Mouse (Mus musculus): ENCODE measurements around the gene Arhgap28.

Arhgap28 gene

DNA sequence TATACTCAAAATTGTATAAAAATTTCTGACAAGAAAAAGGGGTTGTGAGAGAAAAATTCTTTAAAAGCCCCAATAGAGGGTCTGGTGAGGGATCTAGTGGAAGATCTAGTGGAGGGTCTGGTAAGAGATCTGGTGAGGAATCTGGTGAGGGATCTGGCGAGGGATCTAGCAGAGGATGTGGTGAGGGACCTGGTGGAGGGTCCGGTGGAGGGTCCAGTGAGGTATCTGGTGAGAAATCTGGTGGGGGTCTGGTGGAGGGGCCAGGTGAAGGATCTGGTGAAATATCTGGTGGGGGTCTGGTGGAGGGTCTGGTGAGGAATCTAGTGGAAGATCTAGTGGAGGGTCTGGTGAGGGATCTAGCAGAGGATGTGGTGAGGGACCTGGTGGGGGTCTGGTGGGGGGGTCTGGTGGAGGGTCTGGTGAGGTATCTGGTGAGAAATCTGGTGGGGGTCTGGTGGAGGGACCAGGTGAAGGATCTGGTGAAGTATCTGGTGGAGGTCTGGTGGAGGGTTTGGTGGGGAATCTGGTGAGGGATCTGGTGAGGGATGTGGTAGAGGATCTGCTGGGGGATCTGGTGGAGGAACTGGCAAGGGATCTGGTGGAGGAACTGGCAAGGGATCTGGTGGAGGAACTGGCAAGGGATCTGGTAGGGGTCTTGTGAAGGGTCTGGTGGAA, 10.4 kb downstream of the Arhgap28 start:
- no peak for DNase-seq (ENCODE audit: extremely low spot score, low spot score)

- no peak for DNase-seq (ENCODE audit: extremely low spot score, low spot score)
These were observed 14.2 kb downstream of the Arhgap28 start for GRCm38 (mm10) chr17:67989716-67990115.

- DNase-seq (ENCODE audit: extremely low spot score, low spot score) = peak; percentile 52
These were observed 14.8 kb downstream of the Arhgap28 start for GRCm38 (mm10) chr17:67988920-67989621.

- no peak for DNase-seq (ENCODE audit: extremely low spot score, low spot score)
These were observed 18.4 kb downstream of the Arhgap28 start for GRCm38 (mm10) chr17:67985532-67985931.

GRCm38 (mm10) chr17:67980573-67980972, 23.3 kb downstream of the Arhgap28 start:
- no peak for DNase-seq (ENCODE audit: extremely low spot score, low spot score)

GRCm38 (mm10) chr17:67979248-67979647, 24.7 kb downstream of the Arhgap28 start:
- no peak for DNase-seq (ENCODE audit: extremely low spot score, low spot score)

DNA sequence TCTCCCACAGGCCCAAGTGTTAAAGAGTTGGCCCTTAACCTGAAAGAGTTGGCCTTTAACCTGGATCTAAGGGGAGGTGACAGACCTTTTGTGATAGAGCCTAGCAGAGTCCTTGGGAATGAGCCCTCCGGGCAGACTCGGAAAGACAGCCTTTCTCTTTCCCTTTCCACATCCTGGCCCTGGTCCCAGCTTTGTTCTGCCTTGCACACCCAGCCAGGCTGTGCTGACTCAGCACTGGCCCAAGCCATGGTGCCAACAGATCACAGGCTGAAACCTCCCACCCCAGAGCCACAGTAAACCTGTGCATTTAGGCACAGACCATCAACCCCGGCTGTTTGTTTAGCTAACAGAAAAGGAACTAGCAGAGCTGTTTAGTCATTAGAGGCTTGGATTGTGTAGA, 25.1 kb downstream of the Arhgap28 start:
- DNase-seq (ENCODE audit: extremely low spot score, low spot score) = no peak

DNA sequence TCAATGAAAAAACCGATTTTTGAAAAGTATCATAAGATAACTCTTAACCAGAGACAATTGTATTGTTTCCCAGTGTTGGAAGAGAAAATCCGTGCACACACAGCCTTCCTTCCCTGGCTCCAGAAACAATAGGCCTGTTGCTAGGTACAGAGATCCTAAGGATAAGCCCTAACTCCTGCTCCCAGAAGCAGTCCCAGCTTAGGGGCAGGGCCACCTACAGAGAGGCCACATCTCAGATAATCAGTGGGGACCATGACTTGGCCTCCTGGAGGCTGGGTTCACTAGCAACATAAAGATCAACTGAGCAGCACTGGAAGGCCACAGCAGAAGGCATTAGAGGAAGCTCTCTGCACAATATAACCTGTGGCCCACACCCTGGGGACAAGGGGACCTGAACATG, 27.5 kb downstream of the Arhgap28 start:
- DNase-seq (ENCODE audit: extremely low spot score, low spot score) = no peak

GRCm38 (mm10) chr17:67976027-67976426, 27.9 kb downstream of the Arhgap28 start:
- DNase-seq (ENCODE audit: extremely low spot score, low spot score) = no peak

DNA sequence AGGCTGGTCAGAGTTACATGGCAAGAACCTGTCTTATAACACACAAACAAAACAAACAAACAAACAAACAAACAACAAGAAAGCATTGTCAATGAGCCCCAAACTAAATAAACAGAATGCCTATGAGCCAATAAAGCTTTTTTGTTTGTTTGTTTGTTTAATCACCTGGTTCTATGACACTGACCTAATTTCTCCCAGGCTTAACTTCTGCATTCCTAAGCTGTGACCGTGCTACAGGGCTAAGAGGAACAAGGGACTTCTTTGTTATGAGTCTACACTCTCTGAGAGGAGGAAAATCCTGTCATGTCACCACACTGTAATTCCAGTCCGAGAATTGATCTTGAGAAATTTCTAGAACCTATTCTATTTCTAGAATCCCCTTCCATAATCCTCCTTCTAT, 29.2 kb downstream of the Arhgap28 start:
- no peak for DNase-seq (ENCODE audit: extremely low spot score, low spot score)

DNA sequence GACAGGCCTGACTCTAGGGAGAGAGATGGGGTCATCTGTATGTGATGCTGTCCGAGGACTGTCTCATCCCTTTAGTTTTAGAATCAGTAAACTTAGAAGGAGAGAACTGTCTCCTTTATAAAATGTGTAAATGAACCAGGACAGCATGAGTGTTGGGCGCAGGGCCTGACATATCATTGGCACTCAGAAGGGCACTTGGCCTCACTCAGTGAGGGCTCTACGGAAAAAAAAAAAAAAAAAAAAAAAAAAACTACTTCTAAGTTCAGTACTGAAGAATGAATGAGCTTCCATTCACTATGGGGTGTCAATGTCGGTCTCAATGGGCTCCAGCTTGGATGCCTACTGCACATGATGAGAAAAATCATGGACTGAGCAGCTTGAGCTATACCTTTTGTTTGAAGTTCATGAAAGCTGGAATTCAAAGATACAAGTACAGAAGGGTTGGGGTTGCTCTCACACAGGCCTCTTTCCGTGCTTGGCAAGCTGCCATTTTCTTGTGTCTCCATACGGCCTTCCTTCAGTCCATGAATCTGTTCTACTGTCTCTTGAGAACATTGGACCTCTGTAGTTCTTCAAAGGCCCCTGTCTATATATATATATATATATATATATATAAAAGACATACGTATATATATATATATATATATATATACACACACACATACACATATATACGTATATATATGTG, 36.9 kb downstream of the Arhgap28 start:
- no peak for DNase-seq (ENCODE audit: extremely low spot score, low spot score)

DNA sequence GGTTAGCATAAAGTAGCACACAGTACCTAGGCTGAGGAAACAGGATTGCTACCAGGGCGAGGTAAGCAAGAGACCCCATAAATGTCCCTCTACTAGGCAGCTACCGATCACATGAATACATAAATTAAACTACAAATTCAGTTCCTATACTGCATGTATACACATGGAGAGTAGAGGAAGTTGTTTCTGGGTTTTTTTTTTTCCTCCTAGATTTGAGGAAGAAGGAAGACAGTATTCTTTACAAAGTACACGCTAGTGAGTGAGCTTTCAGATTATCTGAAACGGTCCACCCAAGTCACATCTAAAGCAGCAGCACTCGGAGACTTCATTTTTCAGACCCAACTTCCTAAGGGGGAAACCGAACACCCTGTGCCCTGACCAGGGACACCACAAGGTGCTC, 41.1 kb downstream of the Arhgap28 start:
- DNase-seq (ENCODE audit: extremely low spot score, low spot score) = no peak

DNA sequence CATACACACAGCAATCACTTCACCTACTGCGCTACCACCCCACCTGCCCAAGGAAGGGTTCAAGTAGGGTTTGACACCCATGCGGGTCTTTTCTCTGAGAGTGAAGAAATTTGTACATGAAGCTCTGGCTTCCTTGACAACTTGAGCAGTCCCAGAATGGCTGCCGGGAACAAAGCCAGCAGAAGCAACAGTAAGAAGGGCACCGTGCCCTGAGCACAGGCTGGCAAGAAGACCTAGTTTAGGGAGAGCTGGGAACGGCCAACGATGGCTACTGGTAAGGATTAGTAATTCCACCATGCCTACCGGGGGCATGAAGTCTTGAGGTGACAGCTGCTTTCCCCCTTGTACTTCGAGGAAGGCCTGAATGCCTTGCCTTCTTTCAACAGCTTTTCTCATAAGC, 41.9 kb downstream of the Arhgap28 start:
- no peak for DNase-seq (ENCODE audit: extremely low spot score, low spot score)

- no peak for DNase-seq (ENCODE audit: extremely low spot score, low spot score)
These were observed 45.0 kb downstream of the Arhgap28 start for GRCm38 (mm10) chr17:67958909-67959308.

GRCm38 (mm10) chr17:67957603-67958002, 46.3 kb downstream of the Arhgap28 start:
- no peak for DNase-seq (ENCODE audit: extremely low spot score, low spot score)

DNA sequence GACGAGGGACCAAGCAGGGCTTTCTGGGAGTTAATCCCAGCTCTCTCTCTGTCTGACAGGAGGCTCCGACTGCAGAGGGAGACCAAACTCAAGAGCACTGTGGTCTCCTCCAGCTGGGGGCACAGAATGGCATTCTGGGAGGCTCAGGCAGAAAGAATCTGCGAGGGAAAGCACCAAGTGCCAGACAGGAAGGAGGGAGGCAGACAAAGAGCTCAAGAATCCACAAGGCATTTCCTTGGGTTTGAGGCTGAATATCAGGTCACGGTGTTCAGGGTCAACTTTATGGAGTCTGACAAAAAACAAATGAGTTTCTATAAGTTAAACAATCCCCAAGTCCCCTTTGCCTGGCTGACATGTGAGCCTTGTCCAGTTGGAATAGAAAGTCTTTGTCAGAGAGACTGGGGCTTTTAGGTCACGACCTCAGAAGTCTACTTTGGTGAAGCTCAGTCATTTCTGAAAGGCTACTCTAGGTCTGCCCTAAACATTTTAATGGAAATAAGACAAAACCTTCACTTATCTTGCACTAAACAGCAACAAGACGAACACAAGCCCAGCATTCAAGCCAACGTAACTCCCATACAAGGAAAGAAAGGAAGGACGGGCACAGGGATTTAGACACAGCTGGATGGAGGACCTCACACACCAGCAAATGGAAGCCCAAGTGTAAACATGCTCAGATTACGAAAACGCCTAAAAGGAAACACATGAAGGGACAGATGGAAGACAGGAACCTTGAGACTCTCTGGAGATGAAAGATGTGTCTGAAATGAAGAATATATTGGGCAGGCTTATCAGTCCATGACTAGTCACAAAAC, 47.8 kb downstream of the Arhgap28 start:
- DNase-seq (ENCODE audit: extremely low spot score, low spot score) = peak; percentile 51

DNA sequence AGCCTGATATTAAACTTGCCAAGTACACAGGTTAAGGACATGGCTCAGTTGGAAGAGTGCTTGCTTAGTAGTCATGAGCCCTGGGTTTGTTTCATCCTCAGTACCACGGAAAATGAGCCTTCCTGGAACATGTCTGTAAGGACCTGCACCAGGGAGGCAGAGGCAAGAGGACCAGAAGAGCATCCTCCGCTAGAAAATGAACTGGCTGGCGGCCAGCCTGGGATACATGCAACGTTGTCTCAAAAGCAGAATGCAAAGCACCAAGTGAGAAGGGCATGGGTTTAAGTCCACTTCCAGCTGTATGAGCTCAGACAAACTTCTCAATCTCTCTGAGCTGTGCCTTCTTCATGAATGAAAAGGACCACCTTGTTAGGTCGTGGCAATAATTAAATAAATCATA, 49.0 kb downstream of the Arhgap28 start:
- DNase-seq (ENCODE audit: extremely low spot score, low spot score) = no peak

- DNase-seq (ENCODE audit: extremely low spot score, low spot score) = peak; percentile 32
These were observed 53.3 kb downstream of the Arhgap28 start for GRCm38 (mm10) chr17:67950523-67951213.

- no peak for DNase-seq (ENCODE audit: extremely low spot score, low spot score)
These were observed 55.3 kb downstream of the Arhgap28 start for GRCm38 (mm10) chr17:67948601-67949000.

- no peak for DNase-seq (ENCODE audit: extremely low spot score, low spot score)
These were observed 58.5 kb downstream of the Arhgap28 start for GRCm38 (mm10) chr17:67945453-67945852.

DNA sequence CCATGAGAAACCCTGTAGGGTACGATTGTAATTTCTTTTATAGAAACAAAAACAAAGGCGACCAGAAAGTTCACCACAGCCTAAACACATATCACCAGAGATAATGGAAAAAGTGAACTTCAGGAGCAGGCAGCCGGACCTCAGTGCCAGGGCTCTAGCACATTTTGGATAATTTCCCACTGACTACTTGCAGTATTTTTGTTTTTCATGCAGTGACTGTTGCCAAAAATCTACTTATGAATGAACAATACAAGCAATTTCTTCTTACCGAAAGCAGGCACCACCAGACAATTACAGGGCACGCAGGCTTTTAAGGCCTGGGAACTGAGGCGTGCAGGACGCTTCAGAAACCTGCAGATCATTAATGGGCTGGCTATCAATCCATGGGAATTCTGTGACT, 59.7 kb downstream of the Arhgap28 start:
- DNase-seq (ENCODE audit: extremely low spot score, low spot score) = no peak

All from neural tube, embryonic 10.5 days (tissue).